8 mouse cellular contexts compared by ENCODE assay signal in genomic region chr15:88866934-88867356, GRCm38 (mm10). TPM values are rescaled to one million over a fixed set of nuclear protein-coding genes. Genes with fewer than 3 reads are reported as not detected.
DNase-seq lines count a peak whose midpoint lies in the region; ATAC-seq and TF ChIP-seq lines count a peak whose summit lies in the region.

No protein-coding gene starts in this region.

- no peak overlapping the region for H3K4me2 ChIP-seq in forebrain, postnatal 0 days (ENCODE audit: low read depth)
- H3K4me2 ChIP-seq in forebrain, embryonic 13.5 days: no peak overlapping the region
- H3K4me2 ChIP-seq in midbrain, postnatal 0 days (ENCODE audit: low read depth, low read length, poor library complexity, severe bottlenecking): no peak overlapping the region
- no peak overlapping the region for H3K4me2 ChIP-seq in intestine, postnatal 0 days (replicated peaks; ENCODE audit: low read depth)
- no peak overlapping the region for H3K4me2 ChIP-seq in stomach, embryonic 15.5 days

- 58% methylated on average over 7 of the region's 7 CpGs for whole genome bisulfite sequencing in forebrain, postnatal 0 days
- WGBS in forebrain, embryonic 13.5 days: 62% methylated on average over 7 of the region's 7 CpGs
- WGBS in midbrain, embryonic 10.5 days: 64% methylated on average over 7 of the region's 7 CpGs
- WGBS in midbrain, postnatal 0 days: 56% methylated on average over 7 of the region's 7 CpGs
- 37% methylated on average over 7 of the region's 7 CpGs for WGBS in intestine, postnatal 0 days
- 36% methylated on average over 7 of the region's 7 CpGs for WGBS in stomach, embryonic 15.5 days

- H3K27ac ChIP-seq in forebrain, postnatal 0 days (ENCODE audit: low read depth, low read length): no peak overlapping the region
- H3K27ac ChIP-seq in forebrain, embryonic 13.5 days: no peak overlapping the region
- H3K27ac ChIP-seq in midbrain, embryonic 10.5 days (replicated peaks): peak overlapping the region; percentile 50
- H3K27ac ChIP-seq in midbrain, postnatal 0 days (ENCODE audit: low read depth, low read length): no peak overlapping the region
- peak overlapping the region; percentile 90 for H3K27ac ChIP-seq in intestine, postnatal 0 days (ENCODE audit: low read depth, low read length)
- H3K27ac ChIP-seq in stomach, embryonic 15.5 days: peak overlapping the region; percentile 68

- H3K9ac ChIP-seq in forebrain, postnatal 0 days: 0 out of 2 replicates have a peak overlapping the region, but pooled peaks have one; percentile 1
- no peak overlapping the region for H3K9ac ChIP-seq in forebrain, embryonic 13.5 days
- no peak overlapping the region for H3K9ac ChIP-seq in midbrain, postnatal 0 days (replicated peaks; ENCODE audit: low read length, poor library complexity, severe bottlenecking)
- H3K9ac ChIP-seq in intestine, postnatal 0 days (ENCODE audit: low read depth, low read length): no peak overlapping the region
- H3K9ac ChIP-seq in stomach, embryonic 15.5 days: no peak overlapping the region

- H3K9me3 ChIP-seq in forebrain, postnatal 0 days (ENCODE audit: low read length): no peaks in the 10 kb centered on the region
- no peaks in the 10 kb centered on the region for H3K9me3 ChIP-seq in forebrain, embryonic 13.5 days (replicated peaks)
- H3K9me3 ChIP-seq in midbrain, embryonic 10.5 days (replicated peaks): 0 out of 2 replicates have a peak, but pooled peaks cover 7% of the 10 kb centered on the region
- no peaks in the 10 kb centered on the region for H3K9me3 ChIP-seq in midbrain, postnatal 0 days (ENCODE audit: low read length)
- H3K9me3 ChIP-seq in intestine, postnatal 0 days (ENCODE audit: control insufficient read depth): no peaks in the 10 kb centered on the region
- no peaks in the 10 kb centered on the region for H3K9me3 ChIP-seq in stomach, embryonic 15.5 days

- peaks cover 5% of the 10 kb centered on the region for H3K4me1 ChIP-seq in forebrain, postnatal 0 days (ENCODE audit: insufficient read depth)
- H3K4me1 ChIP-seq in forebrain, embryonic 13.5 days: peaks cover 29% of the 10 kb centered on the region
- H3K4me1 ChIP-seq in midbrain, embryonic 10.5 days: peaks cover 60% of the 10 kb centered on the region
- H3K4me1 ChIP-seq in midbrain, postnatal 0 days (ENCODE audit: insufficient read depth, low read length): peaks cover 6% of the 10 kb centered on the region; the same call in 1 of the 2 replicates
- peaks cover 9% of the 10 kb centered on the region for H3K4me1 ChIP-seq in intestine, postnatal 0 days (replicated peaks; ENCODE audit: control insufficient read depth, insufficient read depth, low read length)
- peaks cover 41% of the 10 kb centered on the region for H3K4me1 ChIP-seq in stomach, embryonic 15.5 days

- no peak for ATAC-seq in forebrain, postnatal 0 days
- ATAC-seq in forebrain, embryonic 13.5 days: no peak
- ATAC-seq in midbrain, postnatal 0 days (ENCODE audit: low FRiP score): no peak
- ATAC-seq in intestine, postnatal 0 days: no peak
- ATAC-seq in stomach, embryonic 15.5 days (ENCODE audit: insufficient read depth, low FRiP score, low read depth): no peak

- TF ChIP-seq CTCF in forebrain, postnatal 0 days (IDR thresholded peaks at IDR 0.05; ENCODE audit: low read depth): no peak
- no peak for TF ChIP-seq CTCF in midbrain, postnatal 0 days (IDR thresholded peaks at IDR 0.05)
- no peak for TF ChIP-seq CTCF in intestine, postnatal 0 days (IDR thresholded peaks at IDR 0.05; ENCODE audit: low read depth)

- no peak for DNase-seq in forebrain, postnatal 0 days
- DNase-seq in midbrain, embryonic 10.5 days (ENCODE audit: low spot score): no peak
- DNase-seq in midbrain, postnatal 0 days (ENCODE audit: low spot score): no peak
- no peak for DNase-seq in urinary bladder, postnatal 36 days (ENCODE audit: low spot score in 2 of 2)
- no peak for DNase-seq in gastrocnemius, adult 18-20 months (ENCODE audit: low spot score)

- no peaks in the 10 kb centered on the region for H3K27me3 ChIP-seq in forebrain, postnatal 0 days (ENCODE audit: insufficient read depth, low read length)
- no peaks in the 10 kb centered on the region for H3K27me3 ChIP-seq in forebrain, embryonic 13.5 days
- H3K27me3 ChIP-seq in midbrain, embryonic 10.5 days (ENCODE audit: low read depth, poor library complexity, severe bottlenecking): no peaks in the 10 kb centered on the region
- H3K27me3 ChIP-seq in midbrain, postnatal 0 days (ENCODE audit: insufficient read depth, low read length): no peaks in the 10 kb centered on the region
- H3K27me3 ChIP-seq in intestine, postnatal 0 days (replicated peaks; ENCODE audit: control insufficient read depth, insufficient read depth, low read length): no peaks in the 10 kb centered on the region
- H3K27me3 ChIP-seq in stomach, embryonic 15.5 days (replicated peaks): no peaks in the 10 kb centered on the region

- H3K4me3 ChIP-seq in forebrain, postnatal 0 days (ENCODE audit: low read depth, low read length): no peak overlapping the region
- no peak overlapping the region for H3K4me3 ChIP-seq in forebrain, embryonic 13.5 days
- H3K4me3 ChIP-seq in midbrain, embryonic 10.5 days: no peak overlapping the region
- H3K4me3 ChIP-seq in midbrain, postnatal 0 days (ENCODE audit: low read depth, low read length): no peak overlapping the region
- H3K4me3 ChIP-seq in intestine, postnatal 0 days (ENCODE audit: low read depth, low read length): no peak overlapping the region
- H3K4me3 ChIP-seq in stomach, embryonic 15.5 days (replicated peaks): no peak overlapping the region

- H3K36me3 ChIP-seq in forebrain, postnatal 0 days (ENCODE audit: insufficient read depth): peaks cover 17% of the 10 kb centered on the region
- peaks cover 34% of the 10 kb centered on the region for H3K36me3 ChIP-seq in forebrain, embryonic 13.5 days (ENCODE audit: poor library complexity, severe bottlenecking)
- peaks cover 41% of the 10 kb centered on the region for H3K36me3 ChIP-seq in midbrain, embryonic 10.5 days
- peaks cover 27% of the 10 kb centered on the region for H3K36me3 ChIP-seq in midbrain, postnatal 0 days (ENCODE audit: insufficient read depth, low read length)
- H3K36me3 ChIP-seq in intestine, postnatal 0 days (ENCODE audit: control insufficient read depth, insufficient read depth): peaks cover 17% of the 10 kb centered on the region; the same call in 1 of the 2 replicates
- H3K36me3 ChIP-seq in stomach, embryonic 15.5 days: peaks cover 24% of the 10 kb centered on the region

RNA-seq across cellular contexts. Expression of gene Pim3, which starts 5.0 kb away (rescaled TPM):
- total RNA-seq in forebrain, postnatal 0 days (2014; rRNA removed): 65.5 and 70.6 TPM in 2 replicates
- polyA plus RNA-seq in forebrain, postnatal 0 days (2015; fragmentation: Nextera tagmentation; extraction: Ambion mirVana): 61.9 and 65.2 TPM in 2 replicates
- 42.7 and 49.4 TPM in 2 replicates for polyA plus RNA-seq in forebrain, embryonic 13.5 days (2015; fragmentation: Nextera tagmentation; extraction: Ambion mirVana)
- polyA plus RNA-seq in midbrain, embryonic 10.5 days (2016; fragmentation: Nextera tagmentation; extraction: Ambion mirVana): 36.9 TPM in 2 replicates
- total RNA-seq in midbrain, postnatal 0 days (2014; rRNA removed): 78.0 and 95.4 TPM in 2 replicates
- 69.1 and 72.5 TPM in 2 replicates for polyA plus RNA-seq in midbrain, postnatal 0 days (2015; fragmentation: Nextera tagmentation; extraction: Ambion mirVana)
- polyA plus RNA-seq in intestine, postnatal 0 days (2015; fragmentation: Nextera tagmentation; extraction: Ambion mirVana): 28.0 and 36.8 TPM in 2 replicates
- 68.7 and 74.8 TPM in 2 replicates for polyA plus RNA-seq in stomach, embryonic 15.5 days (2015; fragmentation: Nextera tagmentation; extraction: Ambion mirVana)
- total RNA-seq in gastrocnemius, adult 18-20 months (2021): 10 to 100 TPM; 24.1 to 37.3 TPM

RNA-seq across cellular contexts. Expression of gene Creld2, which starts 47.5 kb away (rescaled TPM):
- total RNA-seq in forebrain, postnatal 0 days (2014; rRNA removed): 30.9 and 31.6 TPM in 2 replicates
- 40.2 and 43.9 TPM in 2 replicates for polyA plus RNA-seq in forebrain, postnatal 0 days (2015; fragmentation: Nextera tagmentation; extraction: Ambion mirVana)
- polyA plus RNA-seq in forebrain, embryonic 13.5 days (2015; fragmentation: Nextera tagmentation; extraction: Ambion mirVana): 62.2 and 63.6 TPM in 2 replicates
- polyA plus RNA-seq in midbrain, embryonic 10.5 days (2016; fragmentation: Nextera tagmentation; extraction: Ambion mirVana): 94.7 and 110 TPM in 2 replicates
- 25.4 and 31.5 TPM in 2 replicates for total RNA-seq in midbrain, postnatal 0 days (2014; rRNA removed)
- 38.2 and 41.7 TPM in 2 replicates for polyA plus RNA-seq in midbrain, postnatal 0 days (2015; fragmentation: Nextera tagmentation; extraction: Ambion mirVana)
- polyA plus RNA-seq in intestine, postnatal 0 days (2015; fragmentation: Nextera tagmentation; extraction: Ambion mirVana): 67.8 and 67.9 TPM in 2 replicates
- 124 and 125 TPM in 2 replicates for polyA plus RNA-seq in stomach, embryonic 15.5 days (2015; fragmentation: Nextera tagmentation; extraction: Ambion mirVana)
- total RNA-seq in gastrocnemius, adult 18-20 months (2021): 10 to 100 TPM in 1 of 2 experiments, 1 to 10 TPM in 1; 6.9 to 10.3 TPM

RNA-seq across cellular contexts. Expression of gene Alg12, which starts 47.8 kb away (rescaled TPM):
- 10.2 and 11.9 TPM in 2 replicates for total RNA-seq in forebrain, postnatal 0 days (2014; rRNA removed)
- polyA plus RNA-seq in forebrain, postnatal 0 days (2015; fragmentation: Nextera tagmentation; extraction: Ambion mirVana): 5.5 and 7.6 TPM in 2 replicates
- 7.6 and 9.5 TPM in 2 replicates for polyA plus RNA-seq in forebrain, embryonic 13.5 days (2015; fragmentation: Nextera tagmentation; extraction: Ambion mirVana)
- polyA plus RNA-seq in midbrain, embryonic 10.5 days (2016; fragmentation: Nextera tagmentation; extraction: Ambion mirVana): 11.7 and 11.9 TPM in 2 replicates
- total RNA-seq in midbrain, postnatal 0 days (2014; rRNA removed): 9.3 and 11.5 TPM in 2 replicates
- polyA plus RNA-seq in midbrain, postnatal 0 days (2015; fragmentation: Nextera tagmentation; extraction: Ambion mirVana): 5.5 and 7.0 TPM in 2 replicates
- polyA plus RNA-seq in intestine, postnatal 0 days (2015; fragmentation: Nextera tagmentation; extraction: Ambion mirVana): 7.3 and 8.4 TPM in 2 replicates
- polyA plus RNA-seq in stomach, embryonic 15.5 days (2015; fragmentation: Nextera tagmentation; extraction: Ambion mirVana): 11.6 and 13.4 TPM in 2 replicates
- total RNA-seq in gastrocnemius, adult 18-20 months (2021): 1 to 10 TPM; 4.2 to 4.8 TPM

Comparison
In these comparisons a context has a peak if more than half of its experiments do, and no peak if none do; other contexts are left out.
1. H3K27ac ChIP-seq: peak in midbrain, embryonic 10.5 days (single experiment), intestine, postnatal 0 days (single experiment) and stomach, embryonic 15.5 days (single experiment); none in forebrain, postnatal 0 days (single experiment), forebrain, embryonic 13.5 days (single experiment) and midbrain, postnatal 0 days (single experiment).